Mouse (Mus musculus): Measurements from ENCODE around the gene Cldn13.

- TF ChIP-seq CTCF (IDR thresholded peaks at IDR 0.05; ENCODE audit: low read depth, low read length) (no peak), TAL1 (conservative IDR thresholded peaks at IDR 0.05; ENCODE audit: low read depth, low read length) (no peak), GATA1 (IDR thresholded peaks at IDR 0.05; ENCODE audit: borderline replicate concordance, low read length) (no peak), POLR2AphosphoS5 (IDR thresholded peaks at IDR 0.05; ENCODE audit: insufficient replicate concordance, low read depth, low read length) (no peak), GATA2 (IDR thresholded peaks at IDR 0.05; ENCODE audit: borderline replicate concordance, low read depth, low read length) (no peak)
Observed at GRCm38 (mm10) chr5:134951053-134951884, 35.9 kb upstream of the Cldn13 start.

All from G1E (cell line).